Mouse (Mus musculus) mouse embryonic stem cell (cell line): ENCODE data around the gene Aldh16a1.
"Not testable (repeated sequence)": the region's sequence is repeated elsewhere in the genome, so short reads cannot be mapped to it uniquely, and the experiment has no call there.

ENCODE experiments used
- in situ Hi-C, 2 experiments: fragments of 300-500 bp; cut with MboI; formaldehyde crosslinking; loops; 1 replicate in 1 of 2; 3 replicates in 1 of 2; pipeline ENCODE4 v1.14.3; 2019 to 2020; ENCODE audit warnings: low sequenced_read_pairs in 2 of 2, low pct_unique_long_range_greater_than_20kb in 1 of 2, mixed read lengths in 1 of 2; ENCODE audit not compliant: unreplicated experiment in 1 of 2

The Aldh16a1 gene

DNA sequence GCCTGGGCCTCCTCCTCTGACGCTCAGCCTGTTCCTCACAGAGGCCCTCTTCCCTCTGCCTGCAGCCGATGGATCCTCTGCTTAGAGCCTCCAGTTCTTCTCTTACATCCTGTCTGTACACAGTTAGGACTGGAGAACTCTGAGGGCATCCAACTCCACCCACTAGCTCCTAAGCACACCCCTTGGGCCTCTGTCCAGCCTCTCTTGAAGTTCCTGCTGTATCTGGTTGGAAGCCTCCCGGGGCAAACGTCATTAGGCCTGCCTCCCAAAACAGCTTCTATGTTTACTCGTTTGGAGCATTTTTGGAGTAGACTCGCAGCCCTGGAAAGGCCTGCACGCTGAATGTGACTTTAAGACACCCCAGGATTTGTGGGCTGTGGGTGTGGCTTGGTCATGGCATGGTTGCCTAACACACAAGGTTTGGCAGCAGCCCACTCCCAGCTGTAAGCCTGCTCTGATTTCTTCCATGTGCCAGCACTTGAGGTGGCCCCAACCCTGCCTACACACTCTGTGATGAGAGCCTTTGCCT is 50.7 kb downstream of the Aldh16a1 start, which contains the start of gene Fcgrt:
TSS of gene Fcgrt (minus strand) at position 200 of the 529 bp plus-strand sequence.
- in situ Hi-C loops, result no loop called here

DNA sequence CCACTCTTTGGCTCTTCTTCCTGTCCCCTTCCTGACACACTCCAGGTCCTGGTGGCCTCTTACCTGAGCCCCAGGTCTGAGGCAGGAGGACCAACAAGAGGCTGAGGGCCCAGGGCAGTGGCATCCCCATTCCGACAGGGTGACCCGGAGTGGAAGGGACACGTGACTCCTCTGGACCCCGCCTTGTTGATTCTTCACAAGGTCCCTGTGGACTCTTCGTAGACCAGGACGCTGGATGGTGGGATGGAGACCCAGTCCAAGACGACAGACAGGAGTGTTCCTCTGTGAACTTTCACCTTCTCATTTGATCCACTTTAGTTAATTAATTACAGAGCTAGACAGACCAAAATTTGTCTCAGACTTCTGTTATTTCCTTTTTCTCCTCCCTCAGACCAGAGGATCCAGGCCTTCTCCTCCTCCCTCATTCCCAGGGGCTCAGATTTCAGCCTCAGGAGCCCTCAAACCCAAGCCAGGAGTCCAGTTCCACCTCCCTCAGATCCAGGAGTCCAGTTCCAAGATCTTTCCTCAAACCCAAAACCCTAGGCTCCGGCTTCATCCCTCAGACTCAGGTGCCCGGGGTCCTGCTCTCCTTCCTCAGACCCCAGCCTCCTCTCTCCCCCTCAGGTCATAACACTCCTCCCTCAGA is 51.3 kb downstream of the Aldh16a1 start:
- in situ Hi-C loops, result no loop called here

DNA sequence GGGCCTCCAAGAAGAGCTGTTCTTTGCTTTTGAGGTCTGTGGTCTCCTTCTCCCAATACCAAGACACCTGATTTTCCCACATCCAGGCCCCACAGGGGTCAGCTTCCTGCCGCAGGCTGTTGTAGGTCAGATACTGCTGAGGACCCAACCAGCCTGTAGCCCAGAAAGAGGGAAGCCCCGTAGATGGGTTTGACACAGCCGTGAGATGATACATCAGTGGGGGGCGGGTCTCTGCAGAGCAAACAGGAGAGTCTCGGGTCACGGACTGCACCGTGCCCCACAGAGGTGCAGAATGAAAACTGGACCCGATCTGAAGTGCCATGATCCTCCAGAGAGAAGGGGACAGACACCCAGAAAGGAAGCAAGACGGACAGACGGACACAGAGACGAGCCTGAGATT is 51.9 kb downstream of the Aldh16a1 start:
- in situ Hi-C loops, result no loop called here

DNA sequence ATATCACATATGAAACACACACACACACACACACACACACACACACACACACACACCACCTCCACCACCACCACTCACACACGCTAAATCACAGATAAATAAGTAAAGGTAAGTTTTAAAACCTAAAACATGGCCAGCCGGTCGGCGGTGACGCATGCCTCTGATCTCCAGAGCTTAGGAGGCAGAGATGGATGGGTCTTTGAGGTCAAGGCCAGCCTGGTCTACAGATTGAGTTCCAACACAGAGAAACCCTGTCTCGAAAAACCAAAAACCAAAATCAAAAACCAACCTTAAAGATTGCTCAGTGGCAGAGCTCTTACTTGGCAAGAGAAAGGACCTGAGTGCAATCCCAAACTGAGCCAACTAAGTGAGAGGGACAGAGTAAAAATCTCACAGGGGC is 54.3 kb downstream of the Aldh16a1 start:
- in situ Hi-C loops, result no loop called here

DNA sequence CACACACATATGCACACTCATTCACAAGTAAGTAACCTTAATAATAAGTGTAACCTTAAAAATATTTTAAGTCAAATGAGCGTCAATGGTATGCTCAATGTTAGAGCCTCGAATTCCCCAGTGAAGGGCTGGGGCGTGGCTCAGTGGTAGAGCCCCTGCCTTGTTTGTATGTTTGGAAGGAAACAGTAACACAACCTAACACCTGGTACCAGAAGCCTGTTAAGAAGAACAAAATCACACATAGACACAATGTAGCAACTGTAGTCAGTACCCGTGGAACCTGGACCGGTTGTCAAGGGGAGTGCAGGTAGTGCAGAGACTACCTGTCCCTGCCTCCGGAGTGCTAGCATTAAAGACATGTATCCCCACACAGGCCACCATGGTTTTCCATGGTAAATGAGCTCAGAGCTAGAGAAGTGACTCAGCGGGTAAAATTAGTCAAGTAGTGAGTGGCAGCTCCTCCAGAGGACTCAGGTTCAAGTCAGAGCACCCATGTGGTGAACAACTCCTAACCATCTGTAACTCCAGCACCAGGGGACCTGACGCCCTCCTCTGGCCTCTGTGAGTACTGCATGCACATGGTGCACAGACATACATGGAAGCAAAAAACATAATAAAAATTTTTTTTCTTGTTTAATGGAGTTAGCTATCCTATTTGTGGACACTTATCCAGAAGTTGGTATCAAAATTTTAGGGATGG is 55.7 kb downstream of the Aldh16a1 start:
- in situ Hi-C loops, result no loop called here

DNA sequence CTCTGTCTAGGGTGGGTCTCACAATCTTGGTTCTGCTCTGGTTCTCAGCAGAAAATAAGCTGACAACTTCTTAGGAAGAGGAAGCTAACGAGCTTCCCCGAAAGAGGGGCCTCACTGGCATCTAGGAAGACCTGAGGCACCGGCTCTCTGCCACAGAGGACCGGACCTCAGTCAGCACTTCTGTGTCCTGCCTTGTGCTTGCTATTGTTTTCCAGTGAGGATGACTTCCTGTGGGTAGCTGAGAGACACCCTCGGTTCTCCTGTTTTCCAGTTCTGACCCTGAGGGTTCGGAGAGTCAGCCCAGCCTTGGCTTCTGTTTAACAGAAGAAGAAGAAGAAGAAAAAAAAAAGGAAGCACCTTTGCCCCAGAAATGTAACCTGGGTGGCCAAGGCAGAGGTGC is 56.9 kb downstream of the Aldh16a1 start:
- in situ Hi-C loops, result no loop called here

DNA sequence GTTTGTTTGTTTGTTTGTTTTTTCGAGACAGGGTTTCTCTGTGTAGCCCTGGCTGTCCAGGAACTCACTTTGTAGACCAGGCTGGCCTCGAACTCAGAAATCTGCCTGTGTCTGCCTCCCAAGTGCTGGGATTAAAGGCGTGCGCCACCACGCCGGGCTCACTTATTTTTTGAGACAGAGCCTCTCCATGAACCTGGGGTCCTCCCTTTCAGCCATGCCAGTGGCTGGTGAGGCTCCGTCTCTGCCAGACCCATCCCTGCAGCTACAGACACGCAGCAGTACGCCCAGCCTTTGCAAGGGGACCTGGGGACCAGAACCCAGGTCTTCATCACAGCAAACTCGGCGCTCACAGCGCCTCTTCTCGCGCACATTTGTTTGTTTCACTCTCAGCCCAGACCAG is 58.4 kb downstream of the Aldh16a1 start:
- in situ Hi-C loops, result not testable (repeated sequence)

DNA sequence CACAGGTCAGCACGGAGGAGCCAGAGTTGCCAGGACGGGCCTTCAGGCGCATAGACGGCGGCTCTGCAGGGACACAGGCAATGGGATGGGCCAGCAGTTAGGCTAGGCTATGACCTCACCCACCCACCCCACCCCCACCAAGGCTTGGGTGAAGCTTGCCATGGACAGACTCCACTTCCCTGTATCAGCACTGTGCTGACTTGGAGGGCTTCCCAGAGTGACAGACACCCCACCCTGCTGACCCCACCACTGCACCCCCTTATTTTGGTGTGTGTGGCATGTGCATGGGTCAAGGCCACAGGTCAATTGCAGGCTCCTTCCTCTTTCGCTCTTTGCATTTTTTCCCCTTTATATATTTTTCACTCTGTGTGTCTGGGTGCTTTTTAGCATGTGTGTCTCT is 59.0 kb downstream of the Aldh16a1 start:
- in situ Hi-C loops, result no loop called here

DNA sequence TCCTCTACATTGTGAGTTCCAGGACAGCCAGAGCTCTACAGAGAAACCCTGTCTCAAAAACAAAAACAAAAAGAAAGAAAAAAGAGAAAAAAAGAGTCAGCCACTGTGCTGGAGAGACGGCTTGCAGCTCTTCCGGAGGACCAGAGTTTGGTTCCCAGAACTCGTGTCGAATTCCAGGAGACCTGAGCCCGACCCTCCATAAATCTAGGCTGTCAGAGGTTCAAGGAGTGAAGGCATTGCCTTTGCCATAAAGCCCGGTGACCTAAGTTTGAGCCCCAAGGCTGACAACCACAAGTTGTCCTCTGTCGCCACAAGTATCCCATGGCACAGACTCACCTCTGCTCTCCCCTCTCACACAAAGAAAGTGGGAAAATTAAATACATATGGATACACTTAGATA is 60.3 kb downstream of the Aldh16a1 start:
- in situ Hi-C loops, result no loop called here

DNA sequence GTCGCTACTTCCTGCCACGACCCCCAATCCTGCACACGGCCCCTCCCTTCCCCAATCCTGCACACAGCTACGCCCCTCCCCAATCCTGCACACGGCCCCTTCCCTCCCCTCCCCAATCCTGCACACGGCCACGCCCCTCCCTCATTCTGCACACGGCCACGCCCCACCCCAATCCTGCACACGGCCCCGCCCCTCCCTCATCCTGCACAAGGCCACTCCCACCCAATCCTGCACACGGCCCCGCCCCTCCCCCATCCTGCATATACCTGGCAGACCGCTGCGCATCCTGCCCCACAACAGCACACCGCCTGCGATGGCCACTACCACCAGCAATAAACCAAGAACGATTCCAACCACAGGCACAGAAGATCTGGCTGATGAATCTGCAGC is 60.9 kb downstream of the Aldh16a1 start:
- in situ Hi-C loops, result no loop called here

DNA sequence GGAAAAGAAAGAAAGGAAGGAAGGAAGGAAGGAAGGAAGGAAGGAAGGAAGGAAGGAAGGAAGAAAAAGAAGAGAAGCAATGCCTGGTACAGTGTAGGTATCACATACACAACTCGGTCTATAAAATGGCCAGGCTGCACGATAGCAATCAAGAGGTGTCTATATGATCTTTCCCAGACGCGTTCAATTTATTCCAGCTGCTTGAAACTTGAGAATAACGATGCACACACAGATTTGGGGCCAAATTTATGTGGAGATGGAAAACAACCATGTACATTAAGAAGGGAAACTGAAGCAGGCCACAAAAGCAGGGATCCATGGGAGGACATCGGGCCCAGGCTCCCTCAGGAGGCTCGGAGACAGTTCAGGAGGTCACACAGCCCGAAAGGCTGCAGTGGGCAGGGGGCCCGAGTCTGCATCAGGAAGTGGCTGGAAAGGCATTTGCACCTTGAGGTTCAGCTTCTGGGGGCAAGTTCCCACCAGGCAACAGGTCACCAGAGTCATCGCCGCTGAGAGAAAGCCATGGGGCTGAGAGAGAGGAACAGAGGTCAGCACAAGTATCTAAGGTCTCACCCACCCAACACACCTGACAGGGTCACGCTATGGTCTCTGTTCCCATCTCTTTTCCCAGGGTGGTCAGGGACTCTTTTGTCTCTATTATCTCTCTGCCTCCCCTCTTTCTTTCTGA is 61.4 kb downstream of the Aldh16a1 start:
- in situ Hi-C loops, result no loop called here

DNA sequence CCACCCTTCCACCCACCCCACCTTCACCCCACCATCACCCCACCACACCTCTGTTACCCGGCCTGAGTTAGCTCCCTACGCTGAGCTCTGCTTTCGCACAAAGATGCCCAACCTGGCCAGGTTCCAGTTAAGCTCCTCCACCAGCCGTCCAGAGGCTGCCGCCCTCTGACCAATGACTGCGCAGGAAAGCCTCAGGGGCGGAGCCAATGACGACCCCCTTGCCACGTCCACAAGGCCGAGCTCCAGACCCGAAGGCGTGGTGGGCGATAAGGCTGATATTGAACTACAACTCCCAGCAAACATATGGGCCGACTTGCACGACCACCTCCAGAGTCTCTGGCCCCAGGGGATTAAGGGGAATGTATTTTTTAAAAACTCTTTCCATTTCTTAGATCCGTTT is 62.3 kb downstream of the Aldh16a1 start, which contains the start of gene Rcn3:
TSS of gene Rcn3 (minus strand) at position 174 of the 400 bp plus-strand sequence.
- in situ Hi-C loops, result no loop called here

DNA sequence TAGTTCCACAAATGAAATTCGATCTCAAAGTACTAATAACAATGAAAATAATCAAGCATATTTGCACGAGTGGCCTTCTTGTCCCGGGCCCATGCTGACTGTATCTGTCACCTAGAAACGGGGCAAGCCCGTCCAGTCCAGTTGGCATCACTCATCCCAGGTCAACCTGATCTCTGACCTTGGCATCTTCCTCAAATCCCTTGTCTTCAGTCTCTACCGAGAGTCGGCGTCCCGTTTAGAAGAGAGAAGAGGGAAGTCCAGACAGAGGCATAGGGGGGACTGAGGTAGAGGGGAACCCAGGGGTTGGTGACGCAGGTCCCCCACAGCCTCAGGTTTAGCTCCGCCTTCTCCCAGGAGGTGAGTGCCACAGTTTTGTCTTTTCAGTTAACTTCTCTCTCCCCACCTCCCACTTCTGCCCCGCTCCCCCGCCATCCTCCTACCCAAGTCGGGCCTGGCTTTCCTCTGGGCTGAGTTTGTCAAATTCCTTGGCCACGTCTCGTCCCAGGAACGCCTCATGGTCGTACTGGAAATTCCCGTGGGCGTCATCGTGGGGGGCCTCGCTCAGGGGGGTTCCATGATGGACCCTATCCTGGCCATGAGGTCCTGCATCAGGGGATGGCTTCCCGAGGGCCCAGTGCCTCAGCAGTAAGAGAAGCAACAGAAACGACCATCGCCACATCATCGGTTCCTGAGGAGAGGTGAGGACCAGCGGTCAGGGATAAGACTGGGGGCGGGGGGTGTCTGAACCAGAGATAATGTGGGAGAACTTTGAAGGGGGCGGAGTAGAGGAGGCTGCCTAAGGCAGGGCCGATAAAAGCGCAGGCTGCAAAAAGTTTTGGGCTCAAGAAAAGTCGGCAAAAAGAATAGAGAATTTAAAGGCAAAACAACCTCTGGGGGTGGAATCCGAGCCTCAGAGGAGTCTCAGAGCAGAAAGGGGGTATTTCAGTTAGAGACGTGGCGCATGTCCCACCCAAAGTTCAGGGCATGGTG is 63.1 kb downstream of the Aldh16a1 start:
- in situ Hi-C loops, result no loop called here
